17 mouse cellular contexts compared by ENCODE assay signal in genomic region chr13:30137951-30138350, GRCm38 (mm10). TPM values are rescaled to one million over a fixed set of nuclear protein-coding genes. Genes with fewer than 3 reads are reported as not detected.
A peak's percentile ranks its signal among the peaks of the same experiment; 100 is the strongest.
DNase-seq lines count a peak whose midpoint lies in the region; ATAC-seq and TF ChIP-seq lines count a peak whose summit lies in the region.
"Had no signal": no experiment of that assay in that cellular context is flagged by ENCODE, and none has a peak within 500 bp of the region (broad histone marks: within the 10 kb centered on the region; RNA-seq: fewer than 3 reads in every experiment).

No protein-coding gene starts in this region.

- WGBS in limb, embryonic 12.5 days: 89% methylated on average over 6 of the region's 6 CpGs
- 91% methylated on average over 6 of the region's 6 CpGs for WGBS in limb, embryonic 10.5 days
- 72% methylated on average over 6 of the region's 6 CpGs for WGBS in embryonic facial prominence, embryonic 15.5 days

- no peak for TF ChIP-seq EP300 in MEL (IDR thresholded peaks at IDR 0.05; ENCODE audit: low read depth in 1 of 2, low read length in 2 of 2)

- no peaks in the 10 kb centered on the region for H3K36me3 ChIP-seq in limb, embryonic 12.5 days
- H3K36me3 ChIP-seq in limb, embryonic 10.5 days: no peaks in the 10 kb centered on the region
- peaks cover 0 to 8% of the 10 kb centered on the region in 2 experiments; a peak in 2 of 4 replicates for H3K36me3 ChIP-seq in MEL (ENCODE audit: control insufficient read depth in 1 of 2, insufficient read depth in 2 of 2, low read length in 2 of 2)
- H3K36me3 ChIP-seq in embryonic facial prominence, embryonic 15.5 days: no peaks in the 10 kb centered on the region; the same call in 1 of the 2 replicates
- H3K36me3 ChIP-seq: hindbrain, embryonic 15.5 days had no signal

- H3K9me3 ChIP-seq in limb, embryonic 12.5 days: no peaks in the 10 kb centered on the region
- no peaks in the 10 kb centered on the region for H3K9me3 ChIP-seq in limb, embryonic 10.5 days (replicated peaks)
- H3K9me3 ChIP-seq in MEL (replicated peaks; ENCODE audit: insufficient read depth, low read length): no peaks in the 10 kb centered on the region
- H3K9me3 ChIP-seq in embryonic facial prominence, embryonic 15.5 days (replicated peaks): no peaks in the 10 kb centered on the region
- H3K9me3 ChIP-seq: hindbrain, embryonic 15.5 days had no signal

- no peak overlapping the region for H3K9ac ChIP-seq in limb, embryonic 12.5 days (replicated peaks)
- H3K9ac ChIP-seq in MEL (ENCODE audit: control insufficient read depth, low read depth, low read length, poor library complexity, severe bottlenecking): peak overlapping the region; percentile 25
- no peak overlapping the region for H3K9ac ChIP-seq in embryonic facial prominence, embryonic 15.5 days
- H3K9ac ChIP-seq: hindbrain, embryonic 15.5 days had no signal

- 0 out of 2 replicates have a peak overlapping the region, but pooled peaks have one; percentile 86 for H3K4me2 ChIP-seq in limb, embryonic 12.5 days
- H3K4me2 ChIP-seq in embryonic facial prominence, embryonic 15.5 days (replicated peaks): peak overlapping the region; percentile 81

- H3K27me3 ChIP-seq in limb, embryonic 12.5 days: peaks cover 21% of the 10 kb centered on the region
- H3K27me3 ChIP-seq in limb, embryonic 10.5 days (ENCODE audit: low read depth, poor library complexity, severe bottlenecking): peaks cover 41% of the 10 kb centered on the region
- no peaks in the 10 kb centered on the region for H3K27me3 ChIP-seq in MEL (ENCODE audit: control insufficient read depth in 1 of 2, insufficient read depth in 2 of 2, low read length in 2 of 2)
- no peaks in the 10 kb centered on the region for H3K27me3 ChIP-seq in embryonic facial prominence, embryonic 15.5 days

- H3K79me2 ChIP-seq in MEL (ENCODE audit: control insufficient read depth, insufficient read depth, low read length, poor library complexity): peaks cover 6% of the 10 kb centered on the region

- peaks cover 4% of the 10 kb centered on the region; the same call in 1 of the 2 replicates for H3K4me1 ChIP-seq in limb, embryonic 12.5 days (replicated peaks)
- H3K4me1 ChIP-seq in limb, embryonic 10.5 days: peaks cover 7% of the 10 kb centered on the region
- peaks cover 0 to 12% of the 10 kb centered on the region in 2 experiments for H3K4me1 ChIP-seq in MEL (ENCODE audit: control insufficient read depth in 1 of 2, insufficient read depth in 2 of 2, low read length in 2 of 2)
- peaks cover 7% of the 10 kb centered on the region for H3K4me1 ChIP-seq in embryonic facial prominence, embryonic 15.5 days

- ATAC-seq in limb, embryonic 12.5 days (ENCODE audit: insufficient number of reproducible peaks, insufficient read depth, low FRiP score, low TSS enrichment, low read depth): no peak
- no peak for ATAC-seq in embryonic facial prominence, embryonic 15.5 days (ENCODE audit: insufficient number of reproducible peaks, low FRiP score, low TSS enrichment, low read depth)
- ATAC-seq in megakaryocyte, adult 5-6 weeks (ENCODE audit: poor library complexity, severe bottlenecking): peak; percentile 73
- ATAC-seq: activated CD4-positive, CD25-positive, alpha-beta regulatory T cell, adult 4 months; CD4-positive, CD25-positive, alpha-beta regulatory T cell, adult 4 months; midbrain, embryonic 16.5 days had no signal

- no peak for TF ChIP-seq RAD21 in MEL (IDR thresholded peaks at IDR 0.05; ENCODE audit: low read depth, low read length)

- H3K4me3 ChIP-seq in limb, embryonic 12.5 days (replicated peaks): no peak overlapping the region
- H3K4me3 ChIP-seq in limb, embryonic 10.5 days: no peak overlapping the region
- H3K4me3 ChIP-seq in MEL (ENCODE audit: control insufficient read depth in 1 of 2, insufficient read depth in 1 of 2, low read depth in 2 of 2, low read length in 2 of 2): peak overlapping the region in 1 of 2 experiments; percentile 66; a peak in 2 of 4 replicates
- H3K4me3 ChIP-seq in embryonic facial prominence, embryonic 15.5 days (replicated peaks): peak overlapping the region; percentile 64; the same call in 1 of the 2 replicates
- H3K4me3 ChIP-seq: erythroblast, embryonic 14.5 days had no signal

- TF ChIP-seq CTCF in MEL (IDR thresholded peaks at IDR 0.05 in 2 of 3, conservative IDR thresholded peaks at IDR 0.05 in 1 of 3; ENCODE audit: control insufficient read depth in 1 of 3, insufficient read depth in 1 of 3, low read depth in 2 of 3, low read length in 3 of 3, poor library complexity in 1 of 3, severe bottlenecking in 1 of 3): no peak

- 0 out of 2 replicates have a peak overlapping the region, but pooled peaks have one; percentile 4 for H3K27ac ChIP-seq in limb, embryonic 12.5 days
- no peak overlapping the region for H3K27ac ChIP-seq in limb, embryonic 10.5 days
- no peak overlapping the region for H3K27ac ChIP-seq in MEL (ENCODE audit: control insufficient read depth, low read depth, low read length)
- H3K27ac ChIP-seq in embryonic facial prominence, embryonic 15.5 days (replicated peaks): no peak overlapping the region
- H3K27ac ChIP-seq: hindbrain, embryonic 15.5 days had no signal

- no peak for DNase-seq in limb, embryonic 10.5 days (ENCODE audit: low spot score)
- peak; percentile 66 for DNase-seq in MEL (ENCODE audit: low read depth, low spot score)
- no peak for DNase-seq in thymus, adult 18-20 months
- DNase-seq in thymus, postnatal 25 days: no peak
- DNase-seq in adrenal gland, postnatal 10 days: no peak
- DNase-seq: heart, postnatal 10 days; kidney, postnatal 10 days; right cerebral cortex, adult 18-20 months; thymus, adult 2 months had no signal

- TF ChIP-seq POLR2A in MEL (IDR thresholded peaks at IDR 0.05; ENCODE audit: control insufficient read depth in 1 of 2, insufficient read depth in 1 of 2, low read depth in 1 of 2, low read length in 2 of 2, poor library complexity in 1 of 2): no peak

TF ChIP-seq in MEL, 35 proteins besides CTCF, POLR2A, EP300 and RAD21:
- TF ChIP-seq RCOR1 (IDR thresholded peaks at IDR 0.05; ENCODE audit: low read depth, low read length) (no peak), MAFK (IDR thresholded peaks at IDR 0.05; ENCODE audit: borderline replicate concordance, low read depth, low read length) (no peak), HCFC1 (IDR thresholded peaks at IDR 0.05; ENCODE audit: low read depth, low read length) (no peak), TCF12 (IDR thresholded peaks at IDR 0.05; ENCODE audit: low read depth, low read length) (no peak), SIN3A (IDR thresholded peaks at IDR 0.05; ENCODE audit: low read length) (no peak)
TF ChIP-seq in MEL: peak in this region for 0.

RNA-seq across cellular contexts. Expression of gene Mboat1, which starts 1.7 kb away (rescaled TPM):
- polyA plus RNA-seq in limb, embryonic 12.5 days (2016; fragmentation: Nextera tagmentation; extraction: Ambion mirVana): 6.8 and 7.4 TPM in 2 replicates
- polyA plus RNA-seq in limb, embryonic 10.5 days (2016; fragmentation: Nextera tagmentation; extraction: Ambion mirVana): 3.7 and 4.3 TPM in 2 replicates
- 19.0 and 19.8 TPM in 2 replicates for total RNA-seq in MEL (2012; rRNA removed)
- 10 to 100 TPM in 1 of 2 experiments, not detected in 1; 21.9 TPM for polyA plus RNA-seq in MEL (2012; ENCODE audit: insufficient read depth in 1 of 2, insufficient read length in 2 of 2, low read depth in 1 of 2, low replicate concordance in 2 of 2, missing spikeins in 1 of 2)
- polyA plus RNA-seq in embryonic facial prominence, embryonic 15.5 days (2015; fragmentation: Nextera tagmentation; extraction: Ambion mirVana): 19.3 and 20.3 TPM in 2 replicates
- 19.1 and 19.8 TPM in 2 replicates for total RNA-seq in megakaryocyte, adult 5-6 weeks (2015)
- 13.5 and 15.2 TPM in 2 replicates for total RNA-seq in megakaryocyte, adult 5-6 weeks (2017)
- 1 to 10 TPM; 4.4 to 5.5 TPM for total RNA-seq in adrenal gland, postnatal 10 days (2021)
- polyA plus RNA-seq: erythroblast, embryonic 14.5 days had no signal
